Mouse (Mus musculus): ENCODE measurements around the gene Nudt6. TPM values are rescaled to one million over a fixed set of nuclear protein-coding genes. Genes with fewer than 3 reads are reported as not detected.

Gene Nudt6
- polyA plus RNA-seq, 1 experiment from 2014 or later = 9.2 TPM

DNA sequence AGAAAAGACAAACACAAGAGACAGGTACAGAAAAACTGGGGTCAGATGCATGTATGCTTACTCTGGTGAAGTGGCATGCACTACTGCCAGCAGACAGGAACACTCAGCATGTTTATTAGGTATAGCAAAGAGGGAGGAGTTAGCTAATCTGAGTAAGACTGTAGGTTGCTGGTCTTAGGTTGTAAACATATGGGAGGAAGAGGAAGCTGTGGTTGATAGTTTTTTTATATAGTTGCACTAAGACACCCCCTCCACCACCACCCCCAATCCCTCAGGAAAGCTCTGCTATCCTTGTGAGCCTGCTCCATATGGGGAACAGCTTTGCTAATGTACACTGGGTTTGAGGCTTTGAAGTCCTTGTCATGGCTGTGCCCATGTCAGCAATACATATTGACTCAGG is 10.3 kb upstream of the Nudt6 start:
- no peak overlapping the region for H3K9ac ChIP-seq (ENCODE audit: low read length)
- H3K4me3 ChIP-seq (ENCODE audit: low read depth, low read length) = no peak overlapping the region
- peaks cover 7% of the 10 kb centered on the region for H3K36me3 ChIP-seq (ENCODE audit: control insufficient read depth, insufficient read depth, low read length)
- no peaks in the 10 kb centered on the region for H3K27me3 ChIP-seq (ENCODE audit: control insufficient read depth, insufficient read depth, low read length)
- H3K4me2 ChIP-seq (replicated peaks; ENCODE audit: low read depth) = no peak overlapping the region
- H3K4me1 ChIP-seq (replicated peaks; ENCODE audit: control insufficient read depth, insufficient read depth) = no peaks in the 10 kb centered on the region
- DNase-seq (ENCODE audit: low spot score) (no peak), ATAC-seq (ENCODE audit: low FRiP score, low TSS enrichment) (no peak)
- no peak overlapping the region for H3K27ac ChIP-seq (replicated peaks)
- H3K9me3 ChIP-seq (ENCODE audit: control insufficient read depth, low read length) = no peaks in the 10 kb centered on the region
- no peak for TF ChIP-seq EP300 (optimal IDR thresholded peaks at IDR 0.05)
- no peak for TF ChIP-seq CTCF (IDR thresholded peaks at IDR 0.05; ENCODE audit: low read depth)

DNA sequence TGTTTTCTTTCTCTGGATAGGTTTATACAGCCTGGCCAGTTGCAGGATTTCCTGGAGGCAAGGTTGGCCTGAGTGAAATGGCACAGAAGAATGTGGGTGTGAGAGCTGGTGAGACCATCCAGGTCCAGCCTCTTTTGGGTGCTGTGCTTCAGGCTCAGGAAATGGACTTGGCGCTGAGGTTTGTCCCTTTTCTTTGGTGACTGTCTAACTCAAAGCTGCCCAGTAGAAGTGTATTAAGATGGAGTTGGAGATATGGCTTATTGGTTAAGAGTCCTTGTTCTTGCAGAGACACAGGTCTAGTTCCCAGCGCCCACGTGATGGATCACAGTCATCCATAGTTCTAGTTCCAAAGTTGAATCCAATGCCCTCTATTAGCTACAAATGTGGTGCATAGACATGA is 6.1 kb upstream of the Nudt6 start:
- Histone ChIP-seq H3K27me3 (ENCODE audit: control insufficient read depth, insufficient read depth, low read length) (no peaks in the 10 kb centered on the region), H3K36me3 (ENCODE audit: control insufficient read depth, insufficient read depth, low read length) (peaks cover 5% of the 10 kb centered on the region)

DNA sequence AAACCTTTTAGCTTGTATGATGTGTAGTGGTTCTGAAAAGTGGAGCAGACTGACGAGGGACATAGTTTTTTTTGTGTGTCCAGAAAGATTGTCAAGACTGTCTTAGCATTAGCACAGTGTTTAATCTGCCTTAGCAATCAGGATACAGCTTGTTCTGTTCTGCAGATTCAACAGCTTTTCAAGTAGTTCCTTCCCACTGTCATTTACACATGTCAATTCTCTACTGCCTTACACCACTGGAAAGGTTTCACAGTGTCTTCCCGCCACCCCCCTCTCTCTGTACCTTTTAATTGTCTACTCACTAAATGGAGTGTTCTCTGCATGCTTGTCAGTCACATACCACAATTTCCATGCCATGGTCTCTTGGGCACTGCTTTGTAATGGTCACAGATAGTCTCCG is 1.2 kb upstream of the Nudt6 start:
- no peak for ATAC-seq (ENCODE audit: low FRiP score, low TSS enrichment)
- Histone ChIP-seq H3K27me3 (ENCODE audit: control insufficient read depth, insufficient read depth, low read length) (no peaks in the 10 kb centered on the region), H3K9me3 (ENCODE audit: control insufficient read depth, low read length) (no peaks in the 10 kb centered on the region), H3K4me3 (ENCODE audit: low read depth, low read length) (peak overlapping the region; percentile 86), H3K4me1 (replicated peaks; ENCODE audit: control insufficient read depth, insufficient read depth) (peaks cover 3% of the 10 kb centered on the region; the same call in 1 of the 2 replicates), H3K4me2 (replicated peaks; ENCODE audit: low read depth) (peak overlapping the region; percentile 60), H3K27ac (replicated peaks) (no peak overlapping the region), H3K9ac (ENCODE audit: low read length) (peak overlapping the region; percentile 78; the same call in 1 of the 2 replicates), H3K36me3 (ENCODE audit: control insufficient read depth, insufficient read depth, low read length) (no peaks in the 10 kb centered on the region; the same call in 1 of the 2 replicates)
- TF ChIP-seq CTCF (IDR thresholded peaks at IDR 0.05; ENCODE audit: low read depth) = no peak
- no peak for TF ChIP-seq EP300 (optimal IDR thresholded peaks at IDR 0.05)
- no peak for DNase-seq (ENCODE audit: low spot score)
- 11% methylated on average over 3 of the region's 3 CpGs for WGBS

More for the DNA sequence above, 6.1 kb upstream of the Nudt6 start:
- no peak overlapping the region for H3K4me3 ChIP-seq (ENCODE audit: low read depth, low read length)
- TF ChIP-seq CTCF (IDR thresholded peaks at IDR 0.05; ENCODE audit: low read depth) (no peak), EP300 (optimal IDR thresholded peaks at IDR 0.05) (no peak)
- no peak overlapping the region for H3K9ac ChIP-seq (ENCODE audit: low read length)
- ATAC-seq (ENCODE audit: low FRiP score, low TSS enrichment) (no peak), DNase-seq (ENCODE audit: low spot score) (no peak)
- no peak overlapping the region for H3K27ac ChIP-seq (replicated peaks)
- no peaks in the 10 kb centered on the region for H3K9me3 ChIP-seq (ENCODE audit: control insufficient read depth, low read length)
- H3K4me2 ChIP-seq (replicated peaks; ENCODE audit: low read depth) = no peak overlapping the region
- 92% methylated on average over 3 of the region's 3 CpGs for WGBS
- peaks cover 3% of the 10 kb centered on the region; the same call in 1 of the 2 replicates for H3K4me1 ChIP-seq (replicated peaks; ENCODE audit: control insufficient read depth, insufficient read depth)

DNA sequence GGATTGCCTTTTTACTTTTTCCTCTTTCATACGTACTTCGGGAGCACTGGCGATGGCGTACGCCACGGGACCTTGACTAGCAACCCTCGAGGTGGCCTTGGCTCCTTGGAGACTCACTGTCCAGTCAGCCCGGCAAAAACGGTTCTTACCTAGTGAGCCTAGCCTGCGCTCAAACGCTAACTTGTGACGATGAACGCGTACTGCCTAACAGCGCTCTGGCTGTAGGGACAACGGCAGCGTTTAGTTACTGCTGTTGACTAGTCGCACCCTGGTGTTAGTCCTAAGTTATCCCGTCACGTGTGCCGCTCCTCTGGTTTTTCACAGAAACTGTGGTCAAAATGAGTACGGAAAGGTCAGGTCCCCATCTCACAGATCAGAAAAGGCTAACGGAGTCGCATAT is 630 bp upstream of the Nudt6 start:
- no peaks in the 10 kb centered on the region for H3K27me3 ChIP-seq (ENCODE audit: control insufficient read depth, insufficient read depth, low read length)
- peak overlapping the region; percentile 78 for H3K9ac ChIP-seq (ENCODE audit: low read length)
- ATAC-seq (ENCODE audit: low FRiP score, low TSS enrichment) (no peak), DNase-seq (ENCODE audit: low spot score) (no peak)
- WGBS = under 1% methylated on average over 24 of the region's 24 CpGs
- peak; percentile 4; the same call in 1 of the 2 replicates for TF ChIP-seq CTCF (IDR thresholded peaks at IDR 0.05; ENCODE audit: low read depth)
- no peak for TF ChIP-seq EP300 (optimal IDR thresholded peaks at IDR 0.05)
- H3K4me3 ChIP-seq (ENCODE audit: low read depth, low read length) = peak overlapping the region; percentile 86
- H3K27ac ChIP-seq (replicated peaks) = peak overlapping the region; percentile 95
- H3K4me2 ChIP-seq (replicated peaks; ENCODE audit: low read depth) = peak overlapping the region; percentile 60
- peaks cover 3% of the 10 kb centered on the region; the same call in 1 of the 2 replicates for H3K4me1 ChIP-seq (replicated peaks; ENCODE audit: control insufficient read depth, insufficient read depth)
- H3K36me3 ChIP-seq (ENCODE audit: control insufficient read depth, insufficient read depth, low read length) = no peaks in the 10 kb centered on the region
- H3K9me3 ChIP-seq (ENCODE audit: control insufficient read depth, low read length) = no peaks in the 10 kb centered on the region

DNA sequence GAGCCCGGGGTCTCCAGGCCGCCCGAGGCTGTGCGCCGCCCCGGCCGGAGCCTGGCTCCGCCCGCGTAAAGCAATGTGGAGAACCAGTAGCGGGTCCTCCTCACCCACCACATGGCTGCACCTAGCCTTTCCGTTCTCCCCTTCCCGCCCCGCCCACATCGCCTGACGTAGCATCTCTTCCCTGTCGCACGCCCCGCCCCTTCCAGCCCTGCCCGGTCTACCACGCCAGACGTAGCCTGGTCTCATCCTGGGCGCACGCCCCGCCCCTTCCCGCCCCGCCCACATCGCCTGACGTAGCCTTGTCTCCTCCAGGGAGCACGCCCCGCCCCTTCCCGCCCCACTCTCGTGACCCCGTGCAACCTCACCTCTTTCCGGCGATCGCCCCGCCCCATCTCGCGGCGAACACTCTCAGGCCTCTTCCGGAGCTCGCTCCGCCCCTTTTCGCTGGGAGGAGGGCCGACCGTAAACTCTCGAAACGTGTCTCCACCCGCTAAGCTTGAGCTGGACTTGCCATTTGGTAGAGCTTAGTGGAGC is 486 bp downstream of the Nudt6 start, which contains the start of gene Spata5:
Gene Spata5, plus strand, starts transcription at position 439 of the 534 bp plus-strand sequence.
- Histone ChIP-seq H3K4me3 (ENCODE audit: low read depth, low read length) (peak within 1 kb of the TSS; percentile 86), H3K36me3 (ENCODE audit: control insufficient read depth, insufficient read depth, low read length) (no peaks in the 10 kb centered on the region), H3K4me2 (replicated peaks; ENCODE audit: low read depth) (peak within 1 kb of the TSS; percentile 76), H3K27ac (replicated peaks) (peak within 1 kb of the TSS; percentile 95), H3K9me3 (ENCODE audit: control insufficient read depth, low read length) (no peaks in the 10 kb centered on the region), H3K27me3 (ENCODE audit: control insufficient read depth, insufficient read depth, low read length) (no peaks in the 10 kb centered on the region), H3K4me1 (replicated peaks; ENCODE audit: control insufficient read depth, insufficient read depth) (peaks cover 3% of the 10 kb centered on the region; the same call in 1 of the 2 replicates), H3K9ac (ENCODE audit: low read length) (peak within 1 kb of the TSS; percentile 78)
- peak; percentile 96 for ATAC-seq (ENCODE audit: low FRiP score, low TSS enrichment)
- no peak for TF ChIP-seq EP300 (optimal IDR thresholded peaks at IDR 0.05)
- TF ChIP-seq CTCF (IDR thresholded peaks at IDR 0.05; ENCODE audit: low read depth) = no peak
- DNase-seq (ENCODE audit: low spot score) = peak; percentile 100
- under 1% methylated on average over 49 of the region's 50 CpGs for WGBS

DNA sequence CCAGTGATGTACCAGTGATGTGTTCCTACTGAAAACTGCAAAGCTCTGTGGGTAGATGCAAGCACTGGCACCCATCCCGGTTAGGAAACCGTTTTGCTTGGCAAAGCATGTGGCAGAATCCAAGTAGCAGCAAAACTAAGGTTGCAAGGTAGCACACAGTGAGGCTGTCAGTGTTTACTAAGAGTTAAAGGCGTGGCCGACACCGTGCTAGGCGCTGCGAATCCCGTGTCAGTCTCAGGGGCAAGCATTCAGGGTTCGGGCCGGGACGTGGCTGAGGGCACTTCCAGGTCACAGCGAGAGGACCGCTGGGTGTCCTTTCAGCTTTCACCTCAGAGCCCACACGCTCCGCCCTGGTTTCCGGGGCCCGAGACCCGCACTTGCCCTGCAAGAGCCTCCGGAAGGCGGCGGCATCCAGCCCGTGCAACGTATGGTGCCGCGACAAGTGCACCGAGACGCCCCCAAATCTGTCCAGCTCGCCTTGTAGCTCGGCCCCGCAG is 1.0 kb downstream of the Nudt6 start:
- H3K36me3 ChIP-seq (ENCODE audit: control insufficient read depth, insufficient read depth, low read length) = no peaks in the 10 kb centered on the region
- under 1% methylated on average over 30 of the region's 30 CpGs for WGBS
- TF ChIP-seq CTCF (IDR thresholded peaks at IDR 0.05; ENCODE audit: low read depth) (peak; percentile 51), EP300 (optimal IDR thresholded peaks at IDR 0.05) (no peak)
- H3K27me3 ChIP-seq (ENCODE audit: control insufficient read depth, insufficient read depth, low read length) = no peaks in the 10 kb centered on the region
- H3K9me3 ChIP-seq (ENCODE audit: control insufficient read depth, low read length) = no peaks in the 10 kb centered on the region
- peak overlapping the region; percentile 83 for H3K4me3 ChIP-seq (ENCODE audit: low read depth, low read length)
- peak overlapping the region; percentile 78 for H3K9ac ChIP-seq (ENCODE audit: low read length)
- H3K4me1 ChIP-seq (replicated peaks; ENCODE audit: control insufficient read depth, insufficient read depth) = peaks cover 3% of the 10 kb centered on the region; the same call in 1 of the 2 replicates
- ATAC-seq (ENCODE audit: low FRiP score, low TSS enrichment) (no peak; the same call in 1 of the 2 replicates), DNase-seq (ENCODE audit: low spot score) (no peak)
- peak overlapping the region; percentile 92 for H3K27ac ChIP-seq (replicated peaks)
- peak overlapping the region; percentile 76 for H3K4me2 ChIP-seq (replicated peaks; ENCODE audit: low read depth)
